Mouse (Mus musculus) embryonic facial prominence, embryonic 14.5 days (tissue): ENCODE measurements around the gene Ddi2. TPM values are rescaled to one million over a fixed set of nuclear protein-coding genes. Genes with fewer than 3 reads are reported as not detected.
A peak's percentile ranks its signal among the peaks of the same experiment; 100 is the strongest.

Experiments
- ATAC-seq: fragments of 200-750 bp; cut with Nextera tagmentation; 2 replicates; pipeline ENCODE4 v1.8.0; 2017; ENCODE audit warnings: low read depth, moderate number of reproducible peaks, moderate TSS enrichment
- DNase-seq: peaks from one replicate; pipeline ENCODE4 v3.0.0-alpha.2; 2015; ENCODE audit warnings: low spot score
- H3K27ac ChIP-seq: fragments of 300-500 bp; sonication (generic); replicated peaks from 2 replicates; pipeline ENCODE4 v1.5.1; 2014; ENCODE audit warnings: low read depth, mild to moderate bottlenecking, low read length, moderate library complexity
- H3K27me3 ChIP-seq: fragments of 300-500 bp; sonication (generic); replicated peaks from 2 replicates; pipeline ENCODE4 v1.6.1; 2014; ENCODE audit warnings: low read length; ENCODE audit not compliant: control insufficient read depth, insufficient read depth
- H3K36me3 ChIP-seq: fragments of 300-500 bp; sonication (generic); 2 replicates; pipeline ENCODE4 v1.6.1; 2014; ENCODE audit warnings: low read length, mixed read lengths; ENCODE audit not compliant: control insufficient read depth, insufficient read depth
- H3K4me1 ChIP-seq: fragments of 300-500 bp; sonication (generic); 2 replicates; pipeline ENCODE4 v1.6.1; 2014; ENCODE audit warnings: antibody characterized with exemption, low read length; ENCODE audit not compliant: control insufficient read depth, insufficient read depth
- H3K4me2 ChIP-seq: fragments of 300-500 bp; sonication (generic); 2 replicates; pipeline ENCODE4 v1.6.1; 2014; ENCODE audit warnings: low read depth, mild to moderate bottlenecking, low read length, moderate library complexity, mixed read lengths
- H3K4me3 ChIP-seq: fragments of 300-500 bp; sonication (generic); 2 replicates; pipeline ENCODE4 v1.5.1; 2014; ENCODE audit warnings: low read depth, mild to moderate bottlenecking, low read length
- H3K9ac ChIP-seq: fragments of 300-500 bp; sonication (generic); 2 replicates; pipeline ENCODE4 v1.6.1; 2014; ENCODE audit warnings: low read depth, mild to moderate bottlenecking, low read length, moderate library complexity, mixed read lengths
- H3K9me3 ChIP-seq: fragments of 300-500 bp; sonication (generic); 2 replicates; pipeline ENCODE4 v1.6.1; 2016; ENCODE audit warnings: low read length; ENCODE audit not compliant: control insufficient read depth
- WGBS: fragments of 180-500 bp; shearing (Covaris S2); extraction: QIAGEN DNeasy Blood & Tissue Kit; methylation state at CpG from one replicate; pipeline ENCODE4 v1.1.7; 2014; 5-methylcytosine and 5-hydroxymethylcytosine counted together
- polyA plus RNA-seq: library from polyadenylated mRNA; unstranded; fragments of >200 nt; fragmentation: Nextera tagmentation; extraction: Ambion mirVana; gene quantifications from 2 replicates; pipeline ENCODE4 v1.2.1, GENCODE M21; 2014

Gene Ddi2
- polyA plus RNA-seq, 1 experiment from 2014 or later, result 18.8 TPM

- no peak overlapping the region for H3K4me3 ChIP-seq
- H3K27ac ChIP-seq, result no peak overlapping the region
- peaks cover 99% of the 10 kb centered on the region for H3K36me3 ChIP-seq
- no peak overlapping the region for H3K4me2 ChIP-seq
- no peaks in the 10 kb centered on the region for H3K4me1 ChIP-seq
- H3K27me3 ChIP-seq, result no peaks in the 10 kb centered on the region
- ATAC-seq (peak; percentile 90), DNase-seq (peak; percentile 65)
- WGBS, result 66% methylated on average over 4 of the region's 4 CpGs
- no peak overlapping the region for H3K9ac ChIP-seq
- no peaks in the 10 kb centered on the region for H3K9me3 ChIP-seq
These were observed 17.9 kb downstream of the Ddi2 start for GRCm38 (mm10) chr4:141705331-141705730.

- H3K36me3 ChIP-seq, result peaks cover 99% of the 10 kb centered on the region
- H3K4me2 ChIP-seq, result no peak overlapping the region
- H3K4me3 ChIP-seq, result no peak overlapping the region
- WGBS, result 94% methylated on average over 2 of the region's 2 CpGs
- H3K27me3 ChIP-seq, result no peaks in the 10 kb centered on the region
- H3K9me3 ChIP-seq, result no peaks in the 10 kb centered on the region
- DNase-seq (no peak), ATAC-seq (no peak)
- H3K27ac ChIP-seq, result no peak overlapping the region
- no peak overlapping the region for H3K9ac ChIP-seq
- H3K4me1 ChIP-seq, result no peaks in the 10 kb centered on the region
These were observed 18.6 kb downstream of the Ddi2 start for GRCm38 (mm10) chr4:141704625-141705024.

- H3K4me1 ChIP-seq, result no peaks in the 10 kb centered on the region
- DNase-seq (no peak), ATAC-seq (no peak)
- 94% methylated on average over 8 of the region's 8 CpGs for WGBS
- no peaks in the 10 kb centered on the region for H3K9me3 ChIP-seq
- H3K27ac ChIP-seq, result no peak overlapping the region
- H3K9ac ChIP-seq, result no peak overlapping the region
- no peak overlapping the region for H3K4me2 ChIP-seq
- H3K4me3 ChIP-seq, result no peak overlapping the region
- peaks cover 99% of the 10 kb centered on the region for H3K36me3 ChIP-seq
- H3K27me3 ChIP-seq, result no peaks in the 10 kb centered on the region
These were observed 28.5 kb downstream of the Ddi2 start for GRCm38 (mm10) chr4:141694719-141695118.

- Histone ChIP-seq H3K27me3 (no peaks in the 10 kb centered on the region), H3K9me3 (no peaks in the 10 kb centered on the region), H3K4me2 (no peak overlapping the region), H3K4me1 (no peaks in the 10 kb centered on the region), H3K36me3 (peaks cover 87% of the 10 kb centered on the region), H3K4me3 (no peak overlapping the region), H3K27ac (no peak overlapping the region), H3K9ac (no peak overlapping the region)
- no peak for DNase-seq
- ATAC-seq, result no peak
- 91% methylated on average over 8 of the region's 8 CpGs for WGBS
These were observed 34.7 kb downstream of the Ddi2 start for GRCm38 (mm10) chr4:141688505-141688904.

GRCm38 (mm10) chr4:141686525-141686924 lies 36.7 kb downstream of the Ddi2 start:
- Histone ChIP-seq H3K4me3 (no peak overlapping the region), H3K36me3 (peaks cover 82% of the 10 kb centered on the region), H3K4me2 (no peak overlapping the region), H3K9ac (no peak overlapping the region), H3K4me1 (no peaks in the 10 kb centered on the region), H3K27me3 (no peaks in the 10 kb centered on the region), H3K27ac (no peak overlapping the region), H3K9me3 (no peaks in the 10 kb centered on the region)
- 72% methylated on average over 8 of the region's 8 CpGs for WGBS
- ATAC-seq, result peak; percentile 30; the same call in 1 of the 2 replicates
- no peak for DNase-seq

GRCm38 (mm10) chr4:141686093-141686492 lies 37.1 kb downstream of the Ddi2 start:
- Histone ChIP-seq H3K4me2 (no peak overlapping the region), H3K9ac (no peak overlapping the region), H3K27me3 (no peaks in the 10 kb centered on the region), H3K9me3 (no peaks in the 10 kb centered on the region), H3K36me3 (peaks cover 78% of the 10 kb centered on the region), H3K4me1 (no peaks in the 10 kb centered on the region), H3K4me3 (no peak overlapping the region), H3K27ac (no peak overlapping the region)
- WGBS, result 83% methylated on average over 3 of the region's 3 CpGs
- no peak for DNase-seq
- peak; percentile 61; the same call in 1 of the 2 replicates for ATAC-seq

- no peak for DNase-seq
- H3K4me3 ChIP-seq, result no peak within 1 kb of the TSS
- H3K9me3 ChIP-seq, result no peaks in the 10 kb centered on the region
- H3K36me3 ChIP-seq, result peaks cover 72% of the 10 kb centered on the region
- no peaks in the 10 kb centered on the region for H3K27me3 ChIP-seq
- H3K27ac ChIP-seq, result no peak within 1 kb of the TSS
- H3K9ac ChIP-seq, result no peak within 1 kb of the TSS
- no peak within 1 kb of the TSS for H3K4me2 ChIP-seq
- WGBS, result 91% methylated on average over 6 of the region's 6 CpGs
- H3K4me1 ChIP-seq, result no peaks in the 10 kb centered on the region
- no peak for ATAC-seq
These were observed 37.7 kb downstream of the Ddi2 start, which contains the start of gene Rsc1a1 for GRCm38 (mm10) chr4:141685499-141685898. Gene Rsc1a1 (minus strand): TSS chr4:141685599.

GRCm38 (mm10) chr4:141682706-141683230 lies 40.5 kb downstream of the Ddi2 start:
- DNase-seq (no peak), ATAC-seq (no peak)
- no peak overlapping the region for H3K4me3 ChIP-seq
- peaks cover 51% of the 10 kb centered on the region for H3K36me3 ChIP-seq
- H3K9ac ChIP-seq, result no peak overlapping the region
- H3K4me2 ChIP-seq, result no peak overlapping the region
- H3K27ac ChIP-seq, result no peak overlapping the region
- 74% methylated on average over 12 of the region's 12 CpGs for WGBS
- H3K27me3 ChIP-seq, result no peaks in the 10 kb centered on the region
- H3K4me1 ChIP-seq, result no peaks in the 10 kb centered on the region
- H3K9me3 ChIP-seq, result no peaks in the 10 kb centered on the region

- H3K27ac ChIP-seq, result no peak overlapping the region
- H3K9me3 ChIP-seq, result no peaks in the 10 kb centered on the region
- H3K4me3 ChIP-seq, result no peak overlapping the region
- peak overlapping the region; percentile 34; the same call in 1 of the 2 replicates for H3K9ac ChIP-seq
- no peaks in the 10 kb centered on the region for H3K27me3 ChIP-seq
- no peak overlapping the region for H3K4me2 ChIP-seq
- 57% methylated on average over 7 of the region's 7 CpGs for WGBS
- DNase-seq, result no peak
- H3K4me1 ChIP-seq, result no peaks in the 10 kb centered on the region
- H3K36me3 ChIP-seq, result peaks cover 47% of the 10 kb centered on the region
- ATAC-seq, result no peak
These were observed 41.5 kb downstream of the Ddi2 start for GRCm38 (mm10) chr4:141681767-141682166.
